Mouse (Mus musculus): ENCODE data around the gene Adgrb2. TPM values are rescaled to one million over a fixed set of nuclear protein-coding genes. Genes with fewer than 3 reads are reported as not detected.

The Adgrb2 gene
- polyA plus RNA-seq, 1 experiment: 0.08 TPM

DNA sequence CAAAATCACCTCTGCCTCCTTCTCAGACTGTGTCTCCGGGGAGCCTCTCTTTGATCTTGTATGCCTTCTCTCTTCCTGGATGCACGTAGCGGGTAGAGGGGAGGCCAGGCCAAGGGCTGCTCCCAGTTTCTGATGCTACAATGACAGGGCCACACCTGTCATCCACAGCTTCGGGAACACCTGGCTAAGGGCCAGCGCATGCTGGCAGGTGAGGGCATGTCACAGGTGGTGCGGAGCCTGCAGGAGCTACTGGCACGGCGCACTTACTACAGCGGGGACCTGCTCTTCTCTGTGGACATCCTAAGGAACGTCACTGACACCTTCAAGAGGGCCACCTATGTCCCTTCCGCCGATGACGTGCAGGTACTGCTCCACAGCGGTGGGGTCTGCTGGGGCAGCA lies 24.4 kb downstream of the Adgrb2 start:
- Histone ChIP-seq H3K4me2 (ENCODE audit: low read depth) (no peak overlapping the region), H3K27me3 (ENCODE audit: control insufficient read depth, insufficient read depth, insufficient read length) (peaks cover 81% of the 10 kb centered on the region), H3K4me3 (no peak overlapping the region), H3K36me3 (ENCODE audit: control insufficient read depth, insufficient read depth) (no peaks in the 10 kb centered on the region), H3ac (ENCODE audit: control insufficient read depth, insufficient read length) (no peak overlapping the region), H3K79me2 (ENCODE audit: control insufficient read depth, insufficient read depth) (no peaks in the 10 kb centered on the region)
- TF ChIP-seq REST (IDR thresholded peaks at IDR 0.05; ENCODE audit: insufficient read depth, insufficient read length) (no peak), TCF12 (IDR thresholded peaks at IDR 0.05; ENCODE audit: insufficient read depth, poor library complexity, severe bottlenecking) (no peak), MYOG (IDR thresholded peaks at IDR 0.05; ENCODE audit: control insufficient read depth in 1 of 3, insufficient read depth in 1 of 3, insufficient read length in 2 of 3, low read depth in 2 of 3) (no peak), SRF (IDR thresholded peaks at IDR 0.05; ENCODE audit: control insufficient read depth, insufficient read length, low read depth) (no peak), TCF3 (IDR thresholded peaks at IDR 0.05; ENCODE audit: insufficient read length, low read depth) (no peak), E2F4 (IDR thresholded peaks at IDR 0.05; ENCODE audit: insufficient read depth) (no peak), POLR2A (IDR thresholded peaks at IDR 0.05; ENCODE audit: insufficient read length, low read depth) (no peak), POLR2AphosphoS2 (IDR thresholded peaks at IDR 0.05; ENCODE audit: insufficient read length, low read depth) (no peak), USF1 (IDR thresholded peaks at IDR 0.05; ENCODE audit: low read depth) (no peak), MYOD1 (IDR thresholded peaks at IDR 0.05; ENCODE audit: control insufficient read depth in 1 of 3, insufficient read length in 2 of 3, low read depth in 2 of 3) (no peak), MAX (IDR thresholded peaks at IDR 0.05; ENCODE audit: low read depth) (no peak), CEBPB (IDR thresholded peaks at IDR 0.05; ENCODE audit: insufficient read depth, poor library complexity, severe bottlenecking) (no peak)

DNA sequence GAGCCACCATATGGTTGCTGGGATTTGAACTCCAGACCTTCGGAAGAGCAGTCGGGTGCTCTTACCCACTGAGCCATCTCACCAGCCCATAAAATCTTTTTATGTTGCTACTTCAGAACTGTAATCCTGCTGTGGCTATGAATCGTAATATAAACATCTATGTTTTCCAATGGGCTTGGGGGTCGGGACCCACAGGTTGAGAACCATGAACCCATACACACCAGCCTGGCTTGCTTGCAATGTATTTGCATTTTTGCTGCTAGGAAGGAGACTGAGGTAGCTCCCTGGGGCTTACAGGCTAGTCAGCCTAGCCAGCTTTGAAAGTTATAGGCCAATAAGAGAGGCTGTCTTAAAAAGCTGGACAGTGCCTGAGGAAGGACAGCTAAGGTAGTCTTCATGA lies 26.1 kb downstream of the Adgrb2 start:
- Histone ChIP-seq H3K27me3 (ENCODE audit: control insufficient read depth, insufficient read depth, insufficient read length) (peaks cover 76% of the 10 kb centered on the region), H3K4me2 (ENCODE audit: low read depth) (no peak overlapping the region), H3ac (ENCODE audit: control insufficient read depth, insufficient read length) (no peak overlapping the region), H3K79me2 (ENCODE audit: control insufficient read depth, insufficient read depth) (no peaks in the 10 kb centered on the region), H3K4me3 (no peak overlapping the region), H3K36me3 (ENCODE audit: control insufficient read depth, insufficient read depth) (no peaks in the 10 kb centered on the region)
- TF ChIP-seq REST (IDR thresholded peaks at IDR 0.05; ENCODE audit: insufficient read depth, insufficient read length) (no peak), TCF12 (IDR thresholded peaks at IDR 0.05; ENCODE audit: insufficient read depth, poor library complexity, severe bottlenecking) (no peak), POLR2A (IDR thresholded peaks at IDR 0.05; ENCODE audit: insufficient read length, low read depth) (no peak), POLR2AphosphoS2 (IDR thresholded peaks at IDR 0.05; ENCODE audit: insufficient read length, low read depth) (no peak), MYOG (IDR thresholded peaks at IDR 0.05; ENCODE audit: control insufficient read depth in 1 of 3, insufficient read depth in 1 of 3, insufficient read length in 2 of 3, low read depth in 2 of 3) (no peak), USF1 (IDR thresholded peaks at IDR 0.05; ENCODE audit: low read depth) (no peak), TCF3 (IDR thresholded peaks at IDR 0.05; ENCODE audit: insufficient read length, low read depth) (no peak)

DNA sequence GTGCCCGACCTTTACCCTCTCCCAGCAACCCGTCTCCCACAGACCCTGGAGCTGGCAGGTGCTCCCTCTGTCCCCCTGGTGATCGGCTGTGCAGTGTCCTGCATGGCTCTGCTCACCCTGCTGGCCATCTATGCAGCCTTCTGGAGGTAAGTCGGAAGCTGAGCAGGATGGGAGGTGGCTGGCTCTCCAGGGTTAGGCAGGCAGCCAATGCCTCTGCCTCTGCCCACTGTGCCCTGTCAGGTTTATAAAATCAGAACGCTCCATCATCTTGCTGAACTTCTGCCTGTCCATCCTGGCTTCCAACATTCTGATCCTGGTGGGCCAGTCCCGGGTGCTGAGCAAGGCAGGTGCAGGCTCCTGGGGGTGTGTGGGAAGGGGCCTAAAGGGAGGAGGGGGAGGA lies 27.6 kb downstream of the Adgrb2 start:
- TF ChIP-seq POLR2A (IDR thresholded peaks at IDR 0.05; ENCODE audit: insufficient read length, low read depth) (no peak), E2F4 (IDR thresholded peaks at IDR 0.05; ENCODE audit: insufficient read depth) (no peak)
- Histone ChIP-seq H3K27me3 (ENCODE audit: control insufficient read depth, insufficient read depth, insufficient read length) (peaks cover 63% of the 10 kb centered on the region), H3ac (ENCODE audit: control insufficient read depth, insufficient read length) (no peak overlapping the region), H3K4me2 (ENCODE audit: low read depth) (no peak overlapping the region), H3K4me3 (no peak overlapping the region), H3K36me3 (ENCODE audit: control insufficient read depth, insufficient read depth) (no peaks in the 10 kb centered on the region), H3K79me2 (ENCODE audit: control insufficient read depth, insufficient read depth) (no peaks in the 10 kb centered on the region)

DNA sequence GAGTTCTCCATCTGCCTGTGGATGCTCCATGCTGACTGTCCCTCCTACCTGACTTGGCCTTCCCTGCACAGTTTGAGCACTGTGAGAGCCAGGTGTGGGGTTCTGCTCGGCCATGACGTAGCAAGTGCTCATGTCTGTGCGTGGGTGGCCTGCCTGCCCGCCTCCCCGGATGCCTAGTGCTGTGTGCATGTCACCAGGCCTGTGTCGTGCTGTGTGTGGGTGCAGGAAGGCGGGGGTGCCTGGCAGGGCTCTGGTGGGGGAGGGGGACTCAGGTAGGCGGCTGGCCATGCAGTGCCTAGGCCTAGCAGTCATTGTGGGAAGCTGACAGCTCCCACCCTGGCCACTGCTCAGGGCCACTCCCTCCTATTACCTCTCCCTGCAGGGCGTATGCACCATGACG lies 28.4 kb downstream of the Adgrb2 start:
- Histone ChIP-seq H3K4me3 (no peak overlapping the region), H3K4me2 (ENCODE audit: low read depth) (no peak overlapping the region), H3K79me2 (ENCODE audit: control insufficient read depth, insufficient read depth) (no peaks in the 10 kb centered on the region), H3ac (ENCODE audit: control insufficient read depth, insufficient read length) (no peak overlapping the region), H3K36me3 (ENCODE audit: control insufficient read depth, insufficient read depth) (no peaks in the 10 kb centered on the region), H3K27me3 (ENCODE audit: control insufficient read depth, insufficient read depth, insufficient read length) (peaks cover 54% of the 10 kb centered on the region)
- no peak for TF ChIP-seq REST (IDR thresholded peaks at IDR 0.05; ENCODE audit: insufficient read depth, insufficient read length)
- TF ChIP-seq USF1 (IDR thresholded peaks at IDR 0.05; ENCODE audit: low read depth): no peak
- TF ChIP-seq MYOG (IDR thresholded peaks at IDR 0.05; ENCODE audit: control insufficient read depth in 1 of 3, insufficient read depth in 1 of 3, insufficient read length in 2 of 3, low read depth in 2 of 3): no peak
- no peak for TF ChIP-seq MAX (IDR thresholded peaks at IDR 0.05; ENCODE audit: low read depth)
- no peak for TF ChIP-seq MYOD1 (IDR thresholded peaks at IDR 0.05; ENCODE audit: control insufficient read depth in 1 of 3, insufficient read length in 2 of 3, low read depth in 2 of 3)
- no peak for TF ChIP-seq CEBPB (IDR thresholded peaks at IDR 0.05; ENCODE audit: insufficient read depth, poor library complexity, severe bottlenecking)
- no peak for TF ChIP-seq TCF3 (IDR thresholded peaks at IDR 0.05; ENCODE audit: insufficient read length, low read depth)
- TF ChIP-seq TCF12 (IDR thresholded peaks at IDR 0.05; ENCODE audit: insufficient read depth, poor library complexity, severe bottlenecking): no peak
- no peak for TF ChIP-seq SRF (IDR thresholded peaks at IDR 0.05; ENCODE audit: control insufficient read depth, insufficient read length, low read depth)
- TF ChIP-seq E2F4 (IDR thresholded peaks at IDR 0.05; ENCODE audit: insufficient read depth): no peak
- TF ChIP-seq POLR2AphosphoS2 (IDR thresholded peaks at IDR 0.05; ENCODE audit: insufficient read length, low read depth): no peak

DNA sequence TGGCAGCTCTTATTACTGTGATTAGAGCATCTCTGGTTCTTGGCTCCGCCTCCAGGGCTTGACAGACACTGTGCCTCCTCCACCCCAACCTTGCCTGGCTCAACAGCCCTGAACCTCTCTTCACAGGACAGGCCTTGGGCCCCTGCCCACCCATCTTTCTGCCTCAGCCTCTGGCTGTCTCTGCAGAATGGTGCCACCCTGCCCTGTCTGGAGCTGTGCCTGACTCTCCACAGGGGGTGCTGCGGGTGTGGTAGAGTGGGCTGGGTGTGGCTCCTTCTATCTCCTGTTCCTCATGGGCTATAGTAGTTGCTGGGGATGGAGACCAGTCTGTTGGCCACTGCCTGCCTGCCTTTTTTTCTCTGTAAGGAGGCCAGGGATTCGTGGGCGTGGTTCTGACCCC lies 31.3 kb downstream of the Adgrb2 start:
- Histone ChIP-seq H3K79me2 (ENCODE audit: control insufficient read depth, insufficient read depth) (no peaks in the 10 kb centered on the region), H3K4me3 (no peak overlapping the region), H3ac (ENCODE audit: control insufficient read depth, insufficient read length) (no peak overlapping the region), H3K36me3 (ENCODE audit: control insufficient read depth, insufficient read depth) (no peaks in the 10 kb centered on the region), H3K4me2 (ENCODE audit: low read depth) (no peak overlapping the region), H3K27me3 (ENCODE audit: control insufficient read depth, insufficient read depth, insufficient read length) (peaks cover 31% of the 10 kb centered on the region)
- no peak for TF ChIP-seq MYOG (IDR thresholded peaks at IDR 0.05; ENCODE audit: control insufficient read depth in 1 of 3, insufficient read depth in 1 of 3, insufficient read length in 2 of 3, low read depth in 2 of 3)
- TF ChIP-seq MYOD1 (IDR thresholded peaks at IDR 0.05; ENCODE audit: control insufficient read depth in 1 of 3, insufficient read length in 2 of 3, low read depth in 2 of 3): no peak
- no peak for TF ChIP-seq SRF (IDR thresholded peaks at IDR 0.05; ENCODE audit: control insufficient read depth, insufficient read length, low read depth)
